Mouse (Mus musculus) brain, embryonic 14.5 days (tissue): ENCODE results near the gene Hspb8. TPM values are rescaled to one million over a fixed set of nuclear protein-coding genes. Genes with fewer than 3 reads are reported as not detected.
A peak's percentile ranks its signal among the peaks of the same experiment; 100 is the strongest.

ENCODE experiments used
- DNase-seq: peaks from one replicate; pipeline ENCODE4 v3.0.0-alpha.2; 2011; ENCODE audit warnings: low read depth
- CTCF ChIP-seq: fragments of 200-500 bp; IDR thresholded peaks from 2 replicates; pipeline ENCODE4 v1.5.1; 2012; ENCODE audit warnings: inconsistent platforms, mild to moderate bottlenecking, moderate library complexity, borderline replicate concordance; ENCODE audit not compliant: insufficient read depth, insufficient read length; ENCODE audit errors: extremely low read depth
- POLR2A ChIP-seq: fragments of 200-500 bp; IDR thresholded peaks from 2 replicates; pipeline ENCODE4 v1.6.1; 2012; ENCODE audit warnings: mild to moderate bottlenecking, inconsistent platforms, borderline replicate concordance; ENCODE audit not compliant: poor library complexity, insufficient read depth, insufficient read length, severe bottlenecking; ENCODE audit errors: extremely low read depth
- polyA plus RNA-seq: library from polyadenylated mRNA; depleted of rRNA; stranded (reverse); fragments of >200 nt; gene quantifications from 2 replicates; pipeline ENCODE4 v1.2.3, GENCODE M21; 2012; rRNA removed

Gene Hspb8
- polyA plus RNA-seq, 1 experiment: 7.8 TPM

- no peak for DNase-seq
- TF ChIP-seq POLR2A (no peak), CTCF (no peak)
Measured at GRCm38 (mm10) chr5:116381726-116382125, 40.9 kb downstream of the Hspb8 start.

- DNase-seq: no peak
- TF ChIP-seq POLR2A (no peak), CTCF (no peak)
Measured at GRCm38 (mm10) chr5:116381217-116381616, 41.4 kb downstream of the Hspb8 start.

- DNase-seq: no peak
- TF ChIP-seq CTCF (no peak), POLR2A (no peak)
Measured at GRCm38 (mm10) chr5:116380384-116380783, 42.3 kb downstream of the Hspb8 start.

GRCm38 (mm10) chr5:116378872-116379271, 43.8 kb downstream of the Hspb8 start:
- peak; percentile 41 for DNase-seq
- TF ChIP-seq CTCF (no peak), POLR2A (no peak)

- DNase-seq: peak; percentile 51
- TF ChIP-seq POLR2A (no peak), CTCF (no peak)
Measured at GRCm38 (mm10) chr5:116367923-116368322, 54.7 kb downstream of the Hspb8 start.

- DNase-seq: no peak
- no peak for TF ChIP-seq POLR2A
- no peak for TF ChIP-seq CTCF
Measured at GRCm38 (mm10) chr5:116366889-116367682, 55.6 kb downstream of the Hspb8 start.

- DNase-seq: no peak
Measured at GRCm38 (mm10) chr5:116361342-116361741, 61.3 kb downstream of the Hspb8 start.

GRCm38 (mm10) chr5:116360751-116361150, 61.9 kb downstream of the Hspb8 start:
- no peak for DNase-seq

More at GRCm38 (mm10) chr5:116361342-116361741, 61.3 kb downstream of the Hspb8 start:
- TF ChIP-seq POLR2A: no peak
- TF ChIP-seq CTCF: peak; percentile 45; the same call in 1 of the 2 replicates

More at GRCm38 (mm10) chr5:116360751-116361150, 61.9 kb downstream of the Hspb8 start:
- TF ChIP-seq POLR2A: no peak
- TF ChIP-seq CTCF: no peak

Other genes with a start within 250 kb of the Hspb8 start
- 1.2 and 2.7 TPM in 2 replicates for gene Ccdc60, start 133.9 kb downstream of the Hspb8 start, polyA plus RNA-seq
- gene Srrm4, start 169.0 kb upstream of the Hspb8 start, polyA plus RNA-seq: 33.3 and 42.0 TPM in 2 replicates